Mouse (Mus musculus) pancreas, adult 10 weeks (tissue): Measurements from ENCODE around the gene Rnf7. TPM values are rescaled to one million over a fixed set of nuclear protein-coding genes. Genes with fewer than 3 reads are reported as not detected.

Source experiments
- polyA plus RNA-seq: library from polyadenylated mRNA; stranded (reverse); fragments of 350-450 nt; fragmentation: Illumina TruSeq; extraction: RNeasy Lipid Tissue Mini Kit (QIAGEN cat#74804); gene quantifications from one replicate; pipeline ENCODE4 v1.2.3, GENCODE M21; 2015; ENCODE audit warnings: low read depth, low replicate concordance; ENCODE audit not compliant: insufficient read depth

Gene Rnf7
- polyA plus RNA-seq, result 25.4 TPM

GRCm38 (mm10) chr9:96478071-96478888 is at the start of gene Rnf7:
Gene Rnf7, minus strand, starts transcription at chr9:96478675.

GRCm38 (mm10) chr9:96524972-96525506 is 46.6 kb upstream of the Rnf7 start, which contains the start of gene Gm28729:
Gene Gm28729, minus strand, starts transcription at chr9:96525264.

Other genes with a start within 250 kb of the Rnf7 start
- 29.9 TPM for gene Atp1b3, start 114.2 kb downstream of the Rnf7 start, polyA plus RNA-seq
- not detected for gene Gm28729, start 46.6 kb upstream of the Rnf7 start, polyA plus RNA-seq
- 2.2 TPM for gene Rasa2, start 152.9 kb upstream of the Rnf7 start, polyA plus RNA-seq